Mouse (Mus musculus) fat pad, adult 2 months (tissue): ENCODE results near the gene Aif1l.

Experiments
- DNase-seq: peaks from one replicate; pipeline ENCODE4 v3.0.0-alpha.2; 2011; ENCODE audit warnings: low read depth, low spot score; ENCODE audit errors: extremely low read depth

Gene Aif1l

DNA sequence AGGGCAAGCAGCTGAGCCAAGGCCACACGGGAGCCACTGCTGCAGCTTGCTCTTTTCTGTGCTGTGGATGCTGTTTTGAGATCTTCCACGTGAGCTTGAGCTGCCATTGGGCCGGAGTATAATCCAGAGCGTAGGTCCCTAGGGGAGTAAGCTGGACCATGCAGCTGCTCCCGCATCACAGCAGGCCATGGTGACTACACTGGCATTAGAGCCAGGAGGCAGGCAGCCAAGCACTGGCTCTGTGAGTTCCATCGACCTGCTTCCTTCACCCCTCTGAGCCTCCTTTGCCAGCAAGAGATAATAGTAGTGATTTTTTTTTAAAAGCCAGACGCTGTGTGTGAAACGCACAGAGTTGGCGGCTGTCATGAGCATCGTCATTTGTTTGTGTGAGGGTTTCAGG, 2.3 kb downstream of the Aif1l start:
- no peak for DNase-seq

GRCm38 (mm10) chr2:31952725-31953124, 2.8 kb downstream of the Aif1l start:
- DNase-seq, result no peak

DNA sequence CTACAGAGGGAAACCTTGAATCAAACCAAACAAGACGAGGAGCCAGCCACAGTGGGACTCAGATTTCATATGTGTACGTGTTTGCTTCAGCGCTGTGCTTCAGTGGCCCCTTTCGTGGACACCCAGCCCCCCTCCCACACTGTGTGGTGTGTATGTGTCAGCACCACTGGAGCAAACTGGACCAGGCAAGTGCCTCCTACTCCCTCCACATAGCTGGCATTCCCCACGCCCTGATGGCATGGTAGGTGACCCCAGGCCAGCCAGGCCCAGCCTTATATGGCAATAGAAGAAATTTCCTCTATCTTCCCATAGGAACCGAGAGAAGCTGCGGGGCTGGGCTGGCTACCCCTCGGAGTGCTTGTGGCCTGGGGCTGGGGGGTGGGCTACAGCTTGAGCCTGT, 3.7 kb downstream of the Aif1l start:
- no peak for DNase-seq

DNA sequence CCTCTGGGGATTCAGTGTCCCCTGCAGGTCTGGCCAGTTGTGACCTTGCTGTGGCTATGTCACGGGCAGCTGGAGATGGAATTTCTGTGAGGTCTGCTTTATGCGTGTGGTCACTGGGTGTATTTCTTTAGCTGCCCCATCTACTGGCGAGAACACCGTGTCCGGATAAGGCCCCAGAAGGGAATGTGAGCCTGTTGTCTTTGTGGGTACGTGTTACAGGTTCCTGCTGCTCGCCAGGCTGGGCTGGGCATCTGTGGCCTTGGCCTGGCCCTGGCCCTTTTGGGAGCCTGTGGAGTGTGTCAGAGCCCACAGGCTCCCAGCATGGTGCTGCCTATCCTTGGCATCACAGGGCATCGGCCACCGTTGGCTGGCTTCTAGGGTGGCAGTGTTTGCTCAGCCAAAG, 4.8 kb downstream of the Aif1l start:
- no peak for DNase-seq

DNA sequence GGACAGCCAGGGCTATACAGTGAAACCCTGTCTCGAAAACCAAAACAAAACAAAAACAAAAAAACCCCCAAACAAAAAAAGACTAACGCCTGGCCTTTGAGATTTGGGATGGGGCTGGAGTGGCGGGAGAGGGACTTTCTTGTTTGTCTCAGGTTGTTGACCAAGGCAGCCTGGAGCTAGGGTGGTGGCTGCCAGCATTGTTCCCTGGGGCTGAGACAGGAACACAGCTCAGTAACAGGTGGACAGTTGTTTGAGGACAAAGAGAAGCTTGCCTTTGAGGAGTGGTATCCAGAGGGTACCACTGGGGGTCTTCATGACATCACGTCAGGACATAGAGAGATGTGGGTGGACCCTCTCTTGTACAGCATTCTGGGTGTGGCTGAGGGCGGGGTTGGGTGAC, 5.7 kb downstream of the Aif1l start:
- DNase-seq, result no peak

GRCm38 (mm10) chr2:31957211-31957610, 7.3 kb downstream of the Aif1l start:
- DNase-seq, result no peak

GRCm38 (mm10) chr2:31960986-31961385, 11.0 kb downstream of the Aif1l start:
- DNase-seq, result no peak

GRCm38 (mm10) chr2:31961791-31962222, 11.9 kb downstream of the Aif1l start:
- DNase-seq, result no peak

DNA sequence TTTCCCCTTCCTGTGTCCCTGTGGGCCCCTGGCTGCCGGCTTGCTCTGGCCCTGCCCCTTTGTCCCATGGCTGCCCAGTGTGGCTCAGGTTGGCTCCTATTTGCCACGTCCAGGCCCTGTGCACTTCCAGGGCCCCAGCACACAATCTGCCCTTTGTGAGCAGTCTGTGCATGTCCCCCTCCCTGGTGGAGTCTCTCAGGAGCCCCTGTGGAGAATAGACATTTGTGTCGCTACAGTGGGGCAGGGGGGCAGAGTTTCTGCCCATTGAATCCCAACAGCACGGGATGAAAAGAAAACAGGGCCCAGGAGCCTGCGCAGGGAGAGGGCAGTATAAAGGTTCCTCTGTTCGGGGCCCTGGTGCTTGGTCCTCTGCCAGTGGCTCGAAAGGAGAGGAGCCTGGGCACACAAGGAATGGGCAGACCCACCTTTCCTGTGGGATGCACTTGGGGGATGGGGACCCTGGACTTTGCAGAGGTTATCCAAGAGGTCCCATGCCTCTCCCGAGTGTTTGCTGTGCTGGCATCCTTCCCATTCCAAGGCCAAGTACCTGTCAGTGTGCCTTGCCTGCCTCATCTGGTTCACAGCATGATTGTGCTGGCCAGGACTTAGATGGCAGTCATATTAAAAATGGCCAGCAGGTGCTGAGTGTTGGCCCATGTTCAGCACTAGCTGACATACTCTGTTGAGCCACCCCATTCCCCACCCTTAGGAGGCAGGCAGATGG, 12.7 kb downstream of the Aif1l start:
- no peak for DNase-seq

- DNase-seq, result no peak
These were observed 13.6 kb downstream of the Aif1l start for GRCm38 (mm10) chr2:31963491-31963890.

DNA sequence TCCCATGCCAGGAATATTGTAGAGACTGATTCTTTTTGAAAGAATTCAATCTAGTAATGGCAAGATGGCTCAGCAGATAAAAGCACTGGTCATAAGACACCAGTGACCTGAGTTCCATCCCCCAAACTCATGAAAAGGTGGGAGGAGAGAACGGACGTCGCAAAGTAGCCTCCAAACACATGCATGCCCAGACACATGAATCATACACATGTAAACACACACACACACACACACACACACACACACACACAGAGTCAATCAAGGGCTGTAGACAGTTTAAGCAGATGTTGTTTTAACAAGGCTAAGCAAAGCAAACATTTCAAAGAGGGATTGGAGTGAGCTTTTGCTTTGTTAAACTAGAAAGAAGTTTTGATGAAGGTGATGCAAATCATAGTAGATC, 14.3 kb downstream of the Aif1l start:
- no peak for DNase-seq

DNA sequence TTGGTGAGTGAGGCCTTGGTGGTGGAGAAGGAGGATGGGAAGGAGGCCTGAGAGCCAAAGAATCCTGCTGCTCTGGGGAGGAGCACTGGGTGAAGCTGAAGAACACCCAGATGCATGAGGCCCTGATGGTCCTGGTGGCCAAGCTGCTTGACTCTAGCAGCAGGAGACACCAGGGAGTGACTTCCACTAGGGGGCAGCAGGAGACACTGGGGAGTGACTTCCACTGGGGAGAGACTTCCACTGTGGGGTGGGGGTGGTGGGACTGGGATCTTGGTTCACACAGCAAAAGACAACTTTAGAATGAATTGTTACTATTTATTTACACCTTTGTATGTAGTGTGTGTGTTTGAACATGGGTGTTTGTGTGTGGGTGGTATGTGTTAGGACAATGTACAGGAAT, 15.2 kb downstream of the Aif1l start:
- no peak for DNase-seq

- DNase-seq, result no peak
These were observed 16.9 kb downstream of the Aif1l start for GRCm38 (mm10) chr2:31966801-31967200.

DNA sequence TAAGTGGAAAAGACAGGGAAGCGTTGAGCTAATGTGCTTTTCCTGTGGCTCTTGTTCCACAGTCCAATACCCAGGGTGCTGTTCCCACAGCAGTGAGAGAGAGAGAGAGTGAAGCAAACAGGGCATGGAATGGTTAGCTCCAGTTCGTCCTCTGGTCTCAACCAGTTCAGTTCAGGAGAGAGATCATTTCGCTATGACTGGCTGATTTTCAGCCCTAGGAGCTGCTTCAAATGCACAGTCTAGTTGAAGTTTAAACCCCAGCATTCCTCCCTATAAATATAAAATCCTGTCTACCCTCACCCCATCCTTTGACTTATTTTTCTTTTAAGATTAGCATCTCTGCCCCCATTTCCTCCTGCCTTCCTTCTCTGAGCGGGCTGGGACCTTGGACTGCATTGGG, 22.6 kb downstream of the Aif1l start:
- DNase-seq, result no peak

GRCm38 (mm10) chr2:31974141-31974808, 24.3 kb downstream of the Aif1l start, which contains the start of gene Nup214:
Gene Nup214, plus strand, starts transcription at chr2:31974436.
- peak; percentile 64 for DNase-seq

DNA sequence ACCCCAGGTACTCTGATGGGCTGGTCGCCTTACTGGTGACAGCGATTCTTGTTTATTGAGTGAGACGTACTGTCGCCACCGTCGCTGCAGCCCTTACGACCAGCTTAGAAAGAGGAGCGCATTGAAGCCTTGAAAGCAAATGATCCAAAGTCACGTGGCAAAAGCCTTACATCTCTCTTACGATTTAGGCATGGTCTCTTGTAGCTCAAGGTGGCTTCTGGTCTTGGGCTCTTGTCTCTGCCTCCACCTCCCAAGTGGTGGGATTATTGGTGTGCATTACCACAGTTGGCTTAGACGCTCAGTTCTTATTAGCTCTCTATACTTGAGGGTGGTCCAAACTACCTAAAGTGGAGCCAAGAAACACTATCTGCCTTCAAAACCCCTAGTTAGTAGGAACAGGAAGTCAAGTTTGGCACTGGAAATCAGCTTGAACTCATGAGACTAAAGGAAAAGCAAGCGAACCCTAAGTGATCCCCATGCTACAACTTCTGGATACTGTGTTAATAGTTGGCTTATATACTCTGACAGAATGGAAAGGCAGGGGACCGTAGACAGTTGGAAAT, 25.0 kb downstream of the Aif1l start:
- DNase-seq, result no peak

DNA sequence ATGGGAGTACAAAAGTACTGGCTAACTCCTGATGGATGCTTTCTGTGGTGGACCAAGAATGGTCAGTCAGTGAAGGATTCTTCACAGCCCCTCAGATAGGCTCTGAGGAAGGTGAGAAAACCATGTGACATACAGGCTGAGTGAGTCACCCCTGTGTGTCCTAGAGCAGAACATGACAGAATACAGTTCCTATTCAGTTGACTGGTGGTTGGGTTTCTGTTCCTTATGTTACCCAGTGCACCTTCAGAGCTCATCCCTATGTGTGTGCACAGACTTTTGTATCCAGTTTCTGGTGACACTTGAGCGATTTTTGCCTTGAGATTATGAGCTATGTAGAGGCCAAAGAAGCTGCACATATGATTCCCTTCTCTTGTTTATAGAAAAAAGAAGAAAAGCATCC, 37.8 kb downstream of the Aif1l start:
- DNase-seq, result no peak

DNA sequence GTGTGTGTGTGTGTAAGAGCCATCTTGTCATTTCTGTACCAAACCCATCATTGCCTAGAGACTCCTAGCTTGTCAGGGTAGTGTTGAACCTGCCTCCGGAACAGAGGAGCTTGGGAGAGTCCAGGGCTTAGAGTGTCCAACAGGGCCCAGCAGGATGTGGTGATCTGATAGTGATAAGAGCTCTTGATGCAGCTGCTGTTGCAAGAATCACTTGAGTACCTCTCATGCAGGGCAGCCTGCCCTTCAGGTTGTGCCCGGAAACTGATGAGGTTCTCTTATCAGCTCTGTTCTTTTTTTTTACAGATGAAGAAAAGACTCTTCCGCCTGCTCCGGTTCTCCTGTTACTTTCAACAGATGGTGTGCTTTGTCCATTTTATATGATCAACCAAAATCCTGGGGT, 41.0 kb downstream of the Aif1l start:
- no peak for DNase-seq

DNA sequence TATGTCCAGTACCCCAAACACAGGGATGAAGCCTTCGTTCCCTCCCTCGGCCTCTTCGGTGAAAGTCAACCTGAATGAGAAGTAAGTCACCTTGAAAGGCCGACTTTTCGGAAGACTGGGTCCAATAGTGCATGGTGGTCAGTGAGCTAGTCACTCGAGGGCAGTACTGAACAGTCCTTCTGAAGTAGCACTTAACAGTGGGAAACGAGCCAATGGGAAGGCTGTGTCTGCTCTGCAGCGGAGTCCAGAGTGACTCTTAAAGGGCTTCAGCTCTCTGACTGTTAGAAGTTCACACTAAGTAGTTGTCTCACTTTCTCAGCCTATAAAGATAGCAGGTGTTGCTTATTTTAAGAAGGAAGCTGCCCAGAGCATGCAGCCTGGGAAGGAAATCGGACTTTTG, 45.0 kb downstream of the Aif1l start:
- DNase-seq, result no peak

DNA sequence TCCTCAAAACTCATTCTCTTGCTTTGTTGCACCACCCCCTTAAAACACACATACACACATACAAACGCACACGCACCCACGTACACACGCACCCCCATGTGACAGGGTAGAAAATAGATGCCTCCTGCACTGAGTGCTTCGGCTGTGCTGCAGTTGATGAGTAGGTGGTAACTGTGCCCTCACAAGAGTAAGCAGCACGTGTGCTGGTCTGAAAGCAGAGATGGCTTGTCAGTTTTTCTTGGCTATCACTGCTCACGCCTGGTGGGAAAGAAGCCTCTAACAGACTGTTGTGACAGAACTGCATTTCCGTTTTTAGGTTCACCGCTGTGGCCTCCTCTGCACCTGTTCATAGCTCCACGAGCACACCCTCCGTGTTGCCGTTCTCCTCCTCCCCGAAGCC, 46.1 kb downstream of the Aif1l start:
- DNase-seq, result no peak

DNA sequence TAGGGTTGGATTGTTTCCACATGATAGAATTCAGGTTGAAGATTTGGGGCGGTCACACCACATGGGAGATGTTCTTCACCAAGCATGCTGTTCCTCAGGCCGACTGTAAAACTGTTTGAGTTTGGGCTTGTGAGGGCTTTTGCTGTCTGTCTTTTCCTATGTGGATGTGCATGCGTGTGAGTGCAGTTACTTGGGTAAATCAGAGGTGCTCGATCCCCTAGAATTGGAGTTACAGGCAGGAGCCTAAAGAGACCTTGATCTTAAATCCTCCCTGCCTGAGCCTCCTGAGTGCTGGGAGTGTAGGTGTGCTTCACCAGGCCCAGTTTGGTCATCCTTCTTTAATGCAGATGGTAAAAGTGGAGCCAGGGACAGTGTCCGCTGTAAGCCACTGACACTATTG, 47.6 kb downstream of the Aif1l start:
- DNase-seq, result no peak

GRCm38 (mm10) chr2:31998443-31998842, 48.5 kb downstream of the Aif1l start:
- no peak for DNase-seq
